Mouse (Mus musculus) spleen, postnatal 4 days (tissue): Measurements from ENCODE around the gene Scp2.

Experiments used
- DNase-seq, 2 experiments: peaks; one replicate each; pipeline ENCODE4 v3.0.0; 2022; ENCODE audit warnings: low spot score in 2 of 2

Gene Scp2

DNA sequence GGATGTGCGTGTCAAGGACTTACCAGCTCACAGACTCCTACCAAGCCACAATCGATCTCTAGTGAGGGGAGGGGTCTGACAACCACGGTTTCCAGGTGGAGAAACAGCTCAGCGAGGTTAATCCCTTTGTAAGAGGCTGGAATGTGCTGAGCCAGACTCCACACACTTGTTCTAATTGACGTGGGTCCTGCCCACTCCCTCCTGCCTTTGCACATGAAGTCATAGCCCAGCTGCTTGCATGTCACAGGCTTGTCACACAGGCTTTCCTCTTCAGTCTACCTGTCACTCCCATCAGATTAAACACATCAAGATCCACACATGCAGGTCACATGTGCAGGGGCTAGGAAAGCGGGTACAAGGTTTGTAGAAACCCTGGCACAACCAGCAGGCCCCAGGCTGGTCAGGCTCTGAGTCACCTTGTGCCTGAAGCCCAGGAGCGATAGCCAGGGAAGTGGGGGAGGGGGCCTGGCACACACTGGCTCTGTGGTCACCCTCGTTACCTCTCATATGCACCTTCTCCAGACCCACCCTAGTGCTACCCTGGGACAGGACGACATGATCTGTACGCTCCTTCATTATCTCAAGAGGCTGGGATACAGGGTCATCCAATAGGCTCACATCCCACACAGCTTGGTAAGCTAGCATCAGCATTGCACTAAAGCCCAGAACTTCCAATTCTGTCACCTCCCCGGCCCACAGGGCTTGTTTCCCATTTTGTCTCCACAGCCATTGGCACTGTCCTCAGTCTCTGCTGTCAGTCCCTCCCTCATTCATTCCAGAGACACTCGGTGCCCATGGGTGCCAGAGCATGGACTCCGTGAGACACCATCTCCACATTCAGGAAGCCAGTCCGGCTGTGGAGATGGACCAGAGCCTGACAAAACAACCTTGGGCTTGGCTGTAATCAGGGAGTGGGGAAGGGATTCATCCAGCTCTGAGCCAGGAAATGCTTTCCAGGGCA lies 125.6 kb downstream of the Scp2 start:
- no peak for DNase-seq

DNA sequence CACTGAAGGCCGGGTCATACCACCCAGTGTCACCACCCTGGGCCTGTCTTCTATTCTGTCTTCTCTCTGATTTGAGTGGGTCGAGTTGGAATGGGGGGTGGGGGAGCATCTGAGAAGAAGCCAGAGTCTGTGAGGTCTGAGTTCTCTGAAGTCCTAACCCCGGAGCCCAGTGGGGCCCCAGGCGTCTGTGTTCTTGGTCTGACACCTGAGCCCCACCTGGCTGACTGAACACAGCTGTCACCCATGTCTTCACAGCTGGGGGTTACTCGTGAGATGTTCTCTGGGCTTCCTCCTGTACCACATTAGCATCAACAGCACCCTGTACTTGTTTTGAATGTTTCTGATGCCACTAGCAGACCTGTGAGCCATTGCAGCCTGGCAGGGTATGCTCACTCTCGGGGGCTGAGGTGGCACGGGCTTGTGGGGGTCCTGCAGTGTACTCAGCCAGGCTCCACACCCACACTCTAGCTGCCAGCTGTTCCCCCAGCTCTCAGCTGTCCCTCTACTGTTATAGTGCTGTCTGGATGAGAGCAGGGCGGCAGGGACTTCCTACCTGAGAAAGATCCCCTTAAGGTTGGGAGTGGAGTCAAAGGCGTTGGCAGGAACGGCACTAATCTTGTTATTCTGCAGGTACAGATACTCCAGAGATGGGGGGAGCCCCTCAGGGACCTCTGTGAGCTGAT lies 126.4 kb downstream of the Scp2 start:
- DNase-seq = no peak

GRCm38 (mm10) chr4:108017839-108018238 lies 127.0 kb downstream of the Scp2 start:
- DNase-seq = no peak

DNA sequence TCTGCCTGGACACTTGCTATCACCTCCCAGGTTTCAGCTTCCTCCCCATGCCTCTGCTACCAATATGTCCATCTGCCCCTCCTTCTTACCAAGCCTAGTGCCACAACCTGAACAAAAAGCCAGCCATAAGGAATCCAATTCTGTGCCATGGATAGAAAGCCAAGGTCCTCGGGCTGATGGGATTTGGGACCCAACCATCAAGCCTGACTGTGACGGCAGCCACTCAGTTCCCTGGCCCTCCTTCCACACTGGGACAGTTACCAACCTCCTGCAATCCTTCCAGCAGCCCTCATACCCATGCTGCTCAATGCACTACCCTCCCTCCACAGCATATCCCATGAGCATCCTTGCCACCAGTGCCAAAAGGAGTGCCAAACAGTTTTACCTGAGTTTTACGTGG lies 128.5 kb downstream of the Scp2 start:
- no peak for DNase-seq

- no peak for DNase-seq
Observed at GRCm38 (mm10) chr4:108015067-108015765, 129.6 kb downstream of the Scp2 start.

DNA sequence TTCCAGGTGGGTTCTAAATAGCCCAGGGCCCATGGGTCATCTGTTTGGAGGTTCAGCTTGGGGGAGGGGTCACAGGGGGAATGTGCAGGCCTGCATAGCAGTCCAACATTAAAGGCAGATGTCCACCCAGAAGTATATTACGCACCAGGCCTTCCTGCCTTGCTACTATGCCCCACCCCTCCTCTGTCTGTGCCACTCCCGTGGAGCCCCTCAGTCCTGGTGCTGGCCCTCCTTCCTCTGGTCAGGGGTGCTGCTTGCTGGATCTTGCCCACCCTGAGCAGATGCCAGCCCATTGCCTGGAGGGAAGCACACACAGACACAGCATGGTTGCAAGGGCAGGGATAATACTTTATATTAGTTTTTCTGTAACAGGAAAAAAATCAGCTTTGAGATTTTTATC lies 130.3 kb downstream of the Scp2 start:
- DNase-seq = no peak

- no peak for DNase-seq
Observed at GRCm38 (mm10) chr4:108008541-108008940, 136.3 kb downstream of the Scp2 start.

GRCm38 (mm10) chr4:108007532-108008103 lies 137.2 kb downstream of the Scp2 start:
- no peak for DNase-seq

DNA sequence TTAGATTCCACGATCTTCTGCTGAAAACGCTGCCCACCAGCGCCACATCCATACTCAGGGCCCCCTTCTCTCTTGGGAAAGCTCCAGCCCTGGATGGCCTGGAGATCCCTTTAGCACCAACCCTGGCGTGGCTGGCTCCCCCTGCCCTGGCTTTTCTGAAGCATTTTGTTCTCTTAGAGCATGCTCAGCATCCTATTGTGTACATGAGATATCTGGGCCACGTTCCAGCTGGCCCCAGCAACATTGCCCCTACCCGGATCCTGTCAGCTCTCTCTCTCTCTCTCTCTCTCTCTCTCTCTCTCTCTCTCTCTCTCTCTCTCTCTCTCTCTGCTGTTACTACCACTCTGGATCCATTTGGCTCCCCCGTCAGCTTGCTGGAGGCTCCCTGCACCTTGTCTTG lies 139.5 kb downstream of the Scp2 start:
- DNase-seq = no peak

DNA sequence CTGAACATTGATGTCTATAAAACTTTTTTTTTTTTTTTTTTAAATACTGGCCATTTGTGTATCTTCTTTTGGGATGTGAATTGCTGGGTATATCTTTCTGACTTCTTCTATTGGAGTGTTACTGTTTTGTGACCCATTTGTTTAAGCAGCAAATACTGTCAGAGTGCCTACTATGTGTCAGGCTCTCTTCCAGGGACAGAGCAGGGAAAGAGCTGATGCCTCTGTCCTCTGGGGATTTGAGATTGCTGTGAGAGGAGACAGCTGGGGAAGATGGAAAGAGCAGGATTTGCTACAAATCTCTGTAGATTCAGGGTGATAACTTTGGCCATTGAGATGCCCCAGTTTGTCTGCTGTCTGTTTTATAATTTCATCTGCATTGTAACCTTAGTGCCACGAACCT lies 145.4 kb downstream of the Scp2 start:
- no peak for DNase-seq

GRCm38 (mm10) chr4:107998641-107999332 lies 146.0 kb downstream of the Scp2 start:
- DNase-seq = no peak

GRCm38 (mm10) chr4:107996418-107996986 lies 148.3 kb downstream of the Scp2 start:
- DNase-seq = no peak

GRCm38 (mm10) chr4:107995727-107996126 lies 149.1 kb downstream of the Scp2 start:
- no peak for DNase-seq

DNA sequence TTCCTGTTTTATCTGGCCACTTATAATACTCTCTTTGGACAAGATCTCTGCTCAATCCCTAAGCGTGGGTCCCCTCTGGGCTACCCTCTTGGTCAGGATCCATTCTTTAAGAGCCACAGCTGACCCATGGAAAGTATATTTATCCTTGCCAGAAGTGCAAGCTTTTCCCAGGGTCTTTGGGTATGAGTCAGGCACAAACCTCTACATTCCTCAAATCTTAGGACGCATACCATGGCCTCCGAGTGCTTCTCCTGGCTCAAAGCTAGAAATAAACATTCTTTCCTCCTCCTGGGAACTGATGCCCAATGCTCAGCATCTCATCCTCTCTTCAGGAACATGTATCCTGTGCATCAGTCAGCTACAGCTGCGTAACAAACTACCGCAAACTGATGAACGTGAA lies 149.8 kb downstream of the Scp2 start:
- no peak for DNase-seq
